Mouse (Mus musculus) liver, embryonic 16.5 days (tissue): ENCODE results near the gene Dcaf8. TPM values are rescaled to one million over a fixed set of nuclear protein-coding genes. Genes with fewer than 3 reads are reported as not detected.

Experiments
- ATAC-seq: fragments of 200-750 bp; cut with Nextera tagmentation; 2 replicates; pipeline ENCODE4 v1.8.0; 2017; ENCODE audit warnings: low read depth, mild to moderate bottlenecking, moderate number of reproducible peaks, moderate library complexity
- H3K27ac ChIP-seq: fragments of 300-500 bp; sonication (generic); 2 replicates; pipeline ENCODE4 v1.5.1; 2014; ENCODE audit warnings: mild to moderate bottlenecking, low read length
- H3K27me3 ChIP-seq: fragments of 300-500 bp; sonication (generic); 2 replicates; pipeline ENCODE4 v1.6.1; 2014; ENCODE audit warnings: low read depth, low read length, mixed read lengths; ENCODE audit not compliant: control insufficient read depth, insufficient read depth
- H3K36me3 ChIP-seq: fragments of 300-500 bp; sonication (generic); 2 replicates; pipeline ENCODE4 v1.6.1; 2014; ENCODE audit warnings: mild to moderate bottlenecking; ENCODE audit not compliant: control insufficient read depth, insufficient read depth
- H3K4me1 ChIP-seq: fragments of 300-500 bp; sonication (generic); 2 replicates; pipeline ENCODE4 v1.6.1; 2014; ENCODE audit warnings: low read depth, low read length, mixed read lengths; ENCODE audit not compliant: control insufficient read depth
- H3K4me2 ChIP-seq: fragments of 300-500 bp; sonication (generic); 2 replicates; pipeline ENCODE4 v1.6.1; 2014; ENCODE audit warnings: low read depth, low read length, mixed read lengths
- H3K4me3 ChIP-seq: fragments of 300-500 bp; sonication (generic); 2 replicates; pipeline ENCODE4 v1.5.1; 2014; ENCODE audit warnings: low read depth, mild to moderate bottlenecking, low read length
- H3K9ac ChIP-seq: fragments of 300-500 bp; sonication (generic); 2 replicates; pipeline ENCODE4 v1.6.1; 2014; ENCODE audit warnings: low read depth, low read length
- H3K9me3 ChIP-seq: fragments of 300-500 bp; sonication (generic); replicated peaks from 2 replicates; pipeline ENCODE4 v1.6.1; 2016; ENCODE audit warnings: low read length; ENCODE audit not compliant: control insufficient read depth
- WGBS: fragments of 180-500 bp; shearing (Covaris S2); extraction: QIAGEN DNeasy Blood & Tissue Kit; methylation state at CpG from one replicate; pipeline ENCODE4 v1.1.7; 2014; ENCODE audit not compliant: insufficient replicate concordance; 5-methylcytosine and 5-hydroxymethylcytosine counted together
- polyA plus RNA-seq: library from polyadenylated mRNA; unstranded; fragments of >200 nt; fragmentation: Nextera tagmentation; extraction: Ambion mirVana; gene quantifications from 2 replicates; pipeline ENCODE4 v1.2.1, GENCODE M21; 2015

Dcaf8 gene
- polyA plus RNA-seq, 1 experiment from 2014 or later, result 61.2 TPM

- 0% methylated on average over 5 of the region's 5 CpGs for WGBS
- 0 out of 2 replicates have a peak overlapping the region, but pooled peaks have one; percentile 4 for H3K9ac ChIP-seq
These were observed 69.3 kb downstream of the Dcaf8 start for GRCm38 (mm10) chr1:172217148-172217547.

GRCm38 (mm10) chr1:172218164-172218910 lies 70.5 kb downstream of the Dcaf8 start:
- Histone ChIP-seq H3K27ac (no peak overlapping the region), H3K36me3 (no peaks in the 10 kb centered on the region), H3K4me3 (no peak overlapping the region), H3K9ac (no peak overlapping the region), H3K27me3 (no peaks in the 10 kb centered on the region), H3K9me3 (no peaks in the 10 kb centered on the region), H3K4me1 (peaks cover 4% of the 10 kb centered on the region), H3K4me2 (no peak overlapping the region)
- 66% methylated on average over 15 of the region's 15 CpGs for WGBS
- no peak for ATAC-seq

More at GRCm38 (mm10) chr1:172217148-172217547, 69.3 kb downstream of the Dcaf8 start:
- Histone ChIP-seq H3K4me2 (peak overlapping the region; percentile 42; the same call in 1 of the 2 replicates), H3K27ac (0 out of 2 replicates have a peak overlapping the region, but pooled peaks have one; percentile 36), H3K4me3 (peak overlapping the region; percentile 24; the same call in 1 of the 2 replicates), H3K27me3 (no peaks in the 10 kb centered on the region), H3K9me3 (no peaks in the 10 kb centered on the region), H3K4me1 (peaks cover 4% of the 10 kb centered on the region), H3K36me3 (no peaks in the 10 kb centered on the region)
- ATAC-seq, result peak; percentile 73

DNA sequence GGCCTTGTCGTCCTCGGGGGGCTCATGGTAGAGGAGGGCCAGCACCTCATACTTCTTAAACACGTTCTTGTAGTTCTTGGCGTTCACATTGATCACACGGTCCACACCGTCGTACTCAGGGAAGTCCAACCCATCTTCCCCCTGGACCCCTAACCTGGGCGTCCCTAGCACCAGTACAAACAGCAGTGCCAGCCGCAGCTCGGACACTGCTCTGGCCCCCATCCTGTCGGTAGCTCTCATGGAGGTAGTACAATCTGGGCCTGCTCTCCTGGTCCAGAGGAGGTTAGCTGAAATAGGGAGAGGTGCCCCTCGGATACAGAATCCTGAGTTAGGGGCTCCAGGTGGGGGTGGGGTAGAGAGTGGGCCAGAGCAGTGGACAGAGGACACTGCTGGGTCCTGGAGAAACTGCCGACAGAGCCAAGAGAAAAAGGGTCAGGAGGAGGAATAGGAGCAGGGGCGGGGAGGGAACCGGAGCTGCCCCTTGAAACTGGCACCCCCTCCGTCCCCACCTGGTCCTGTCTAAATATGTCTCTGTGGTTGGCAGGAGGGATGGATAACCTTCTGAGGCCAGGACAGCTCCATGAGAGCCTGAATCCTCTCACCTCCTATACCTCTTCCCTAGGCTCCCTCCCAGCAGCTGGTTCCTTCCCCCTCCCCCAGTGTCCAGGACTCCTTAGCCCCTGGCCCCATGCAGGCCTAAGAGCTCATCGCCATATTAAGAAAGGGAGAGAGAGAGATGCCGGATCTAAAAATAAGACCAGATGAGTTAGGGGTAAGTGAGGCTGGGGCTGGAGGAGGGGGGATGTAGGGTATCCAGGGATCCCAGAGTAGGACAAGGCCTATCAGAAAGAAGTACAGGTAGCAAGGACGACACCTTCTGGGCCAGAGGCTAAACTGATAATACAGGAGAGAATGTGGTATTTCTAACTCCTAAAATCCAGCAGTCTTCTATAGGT lies 71.8 kb downstream of the Dcaf8 start, which contains the start of gene Casq1:
Gene Casq1, minus strand, starts transcription at position 418 of the 956 bp plus-strand sequence.
- Histone ChIP-seq H3K4me3 (no peak within 1 kb of the TSS), H3K4me2 (no peak within 1 kb of the TSS), H3K27ac (no peak within 1 kb of the TSS), H3K9me3 (no peaks in the 10 kb centered on the region), H3K9ac (no peak within 1 kb of the TSS), H3K27me3 (no peaks in the 10 kb centered on the region), H3K4me1 (peaks cover 4% of the 10 kb centered on the region), H3K36me3 (no peaks in the 10 kb centered on the region)
- no peak for ATAC-seq
- 78% methylated on average over 19 of the region's 19 CpGs for WGBS

- Histone ChIP-seq H3K36me3 (no peaks in the 10 kb centered on the region), H3K9me3 (no peaks in the 10 kb centered on the region), H3K4me1 (peaks cover 4% of the 10 kb centered on the region), H3K9ac (no peak overlapping the region), H3K4me2 (no peak overlapping the region), H3K27me3 (no peaks in the 10 kb centered on the region), H3K27ac (no peak overlapping the region), H3K4me3 (no peak overlapping the region)
- ATAC-seq, result no peak
- WGBS, result 49% methylated on average over 10 of the region's 10 CpGs
These were observed 72.5 kb downstream of the Dcaf8 start for GRCm38 (mm10) chr1:172220414-172220813.

DNA sequence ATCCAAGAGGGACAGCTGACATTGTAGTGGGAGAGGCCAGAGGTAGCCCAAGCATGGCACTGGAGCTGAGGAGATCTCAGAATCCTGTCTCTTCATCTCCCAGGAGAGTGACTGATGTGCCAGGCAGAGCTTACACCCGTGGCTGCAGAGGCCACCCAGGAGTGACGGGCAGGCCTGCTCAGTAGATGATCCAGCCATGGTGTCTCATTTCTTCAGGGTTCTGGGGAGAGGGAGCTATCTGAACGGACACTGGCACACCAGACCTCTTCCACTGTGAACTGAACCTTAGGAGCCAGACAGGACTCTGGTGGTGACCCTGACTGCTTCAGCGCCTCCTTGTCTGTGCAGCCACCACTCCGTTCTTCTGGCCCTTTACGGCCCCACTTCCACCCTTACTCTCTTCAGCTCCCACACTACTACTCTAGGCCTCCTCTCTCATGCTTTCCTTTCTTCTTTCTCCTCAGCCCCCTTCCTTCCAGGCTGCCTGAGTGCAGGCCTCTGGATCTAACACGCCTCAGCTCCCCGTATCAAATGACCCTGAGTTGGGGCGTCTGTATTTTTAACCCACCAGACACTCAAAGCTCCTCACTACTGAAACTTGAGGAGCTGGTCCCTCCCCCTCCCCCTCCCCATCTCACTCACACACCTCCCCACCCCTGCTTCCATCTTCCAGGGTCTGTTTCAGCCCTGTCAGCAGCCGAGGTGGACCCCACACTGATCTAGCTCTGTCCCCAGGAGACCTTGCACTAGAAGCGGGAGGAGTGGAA lies 73.6 kb downstream of the Dcaf8 start:
- 62% methylated on average over 11 of the region's 11 CpGs for WGBS
- Histone ChIP-seq H3K4me3 (no peak overlapping the region), H3K36me3 (no peaks in the 10 kb centered on the region), H3K4me2 (no peak overlapping the region), H3K4me1 (peaks cover 4% of the 10 kb centered on the region), H3K9ac (no peak overlapping the region), H3K27ac (no peak overlapping the region), H3K9me3 (no peaks in the 10 kb centered on the region), H3K27me3 (no peaks in the 10 kb centered on the region)
- no peak for ATAC-seq

GRCm38 (mm10) chr1:172228209-172228608 lies 80.3 kb downstream of the Dcaf8 start:
- WGBS, result 65% methylated on average over 2 of the region's 2 CpGs
- Histone ChIP-seq H3K4me3 (no peak overlapping the region), H3K27me3 (no peaks in the 10 kb centered on the region), H3K9ac (no peak overlapping the region), H3K36me3 (no peaks in the 10 kb centered on the region), H3K4me2 (no peak overlapping the region), H3K9me3 (no peaks in the 10 kb centered on the region), H3K4me1 (no peaks in the 10 kb centered on the region), H3K27ac (no peak overlapping the region)
- ATAC-seq, result no peak

DNA sequence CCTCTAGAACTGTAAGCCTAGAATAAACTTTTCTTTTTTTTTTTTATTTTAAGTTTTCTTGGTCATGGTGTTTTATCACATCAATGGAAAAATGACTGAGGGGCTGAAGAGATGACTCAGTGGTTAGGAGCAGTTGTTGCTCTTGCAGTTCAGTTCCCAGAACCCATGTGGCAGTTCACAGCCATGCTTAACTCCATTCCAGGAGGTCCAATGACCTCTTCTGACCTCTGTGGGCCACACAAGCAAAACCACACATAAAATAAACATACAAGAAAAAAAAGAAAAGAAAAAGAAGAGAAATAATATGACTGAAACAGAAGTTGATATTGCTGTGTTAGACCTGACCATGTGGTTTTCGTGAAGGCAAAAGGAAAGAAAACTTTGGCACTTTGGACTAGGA lies 81.3 kb downstream of the Dcaf8 start:
- no peaks in the 10 kb centered on the region for H3K9me3 ChIP-seq
- 64% methylated on average over 1 of the region's 1 CpGs for WGBS
- H3K27me3 ChIP-seq, result no peaks in the 10 kb centered on the region
- H3K36me3 ChIP-seq, result no peaks in the 10 kb centered on the region
- no peaks in the 10 kb centered on the region for H3K4me1 ChIP-seq
- ATAC-seq, result no peak
- H3K9ac ChIP-seq, result no peak overlapping the region
- no peak overlapping the region for H3K4me2 ChIP-seq
- no peak overlapping the region for H3K4me3 ChIP-seq
- no peak overlapping the region for H3K27ac ChIP-seq

GRCm38 (mm10) chr1:172240945-172241708 lies 93.2 kb downstream of the Dcaf8 start:
- WGBS, result 30% methylated on average over 6 of the region's 6 CpGs

More at GRCm38 (mm10) chr1:172240945-172241708, 93.2 kb downstream of the Dcaf8 start:
- Histone ChIP-seq H3K9me3 (no peaks in the 10 kb centered on the region), H3K9ac (no peak overlapping the region), H3K27me3 (peaks cover 18% of the 10 kb centered on the region), H3K4me2 (no peak overlapping the region), H3K4me1 (no peaks in the 10 kb centered on the region), H3K4me3 (no peak overlapping the region), H3K36me3 (no peaks in the 10 kb centered on the region), H3K27ac (no peak overlapping the region)
- no peak for ATAC-seq
